Mouse (Mus musculus): ENCODE results near the gene Map3k12.

The Map3k12 gene

DNA sequence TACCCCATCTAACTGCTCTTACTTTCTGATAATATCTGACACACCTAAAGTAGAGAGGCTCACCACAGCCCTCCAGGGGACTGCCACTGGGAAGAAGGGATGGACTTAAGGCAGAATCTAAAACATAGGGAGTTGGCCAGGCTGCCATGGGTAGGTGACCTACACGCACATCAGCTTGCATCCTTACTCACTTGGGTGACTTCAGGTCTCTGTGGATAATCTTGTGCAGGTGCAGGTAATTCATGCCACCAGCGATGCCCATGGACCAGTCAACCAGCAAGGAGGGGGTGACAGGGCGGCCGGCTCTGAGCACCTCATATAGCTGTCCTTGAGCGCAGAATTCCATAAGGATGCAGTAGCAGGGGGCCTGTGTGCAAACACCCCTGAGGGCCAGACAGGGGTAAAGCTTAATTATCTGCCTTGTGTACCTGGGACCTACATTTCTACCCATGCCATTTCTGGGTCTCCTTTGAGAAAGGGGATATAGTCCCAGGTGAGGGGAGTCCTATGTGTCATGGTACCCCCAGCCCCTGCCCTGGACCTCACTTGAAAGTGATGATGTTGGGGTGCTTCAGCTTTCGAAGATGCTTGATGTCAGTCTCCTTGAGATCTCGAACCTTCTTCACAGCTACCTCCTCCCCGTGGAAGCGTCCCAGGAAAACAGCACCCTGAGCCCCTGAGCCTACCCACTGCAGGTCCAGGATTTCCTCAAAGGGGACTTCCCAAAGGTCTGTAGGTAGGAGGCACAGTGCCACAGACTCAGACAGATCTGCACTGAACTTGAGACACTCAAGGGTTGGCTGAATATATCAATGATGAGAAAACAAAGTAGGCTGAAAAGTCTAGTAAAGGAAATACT lies 12.7 kb downstream of the Map3k12 start:
- no peak for DNase-seq (ENCODE audit: low spot score in 2 of 2)

DNA sequence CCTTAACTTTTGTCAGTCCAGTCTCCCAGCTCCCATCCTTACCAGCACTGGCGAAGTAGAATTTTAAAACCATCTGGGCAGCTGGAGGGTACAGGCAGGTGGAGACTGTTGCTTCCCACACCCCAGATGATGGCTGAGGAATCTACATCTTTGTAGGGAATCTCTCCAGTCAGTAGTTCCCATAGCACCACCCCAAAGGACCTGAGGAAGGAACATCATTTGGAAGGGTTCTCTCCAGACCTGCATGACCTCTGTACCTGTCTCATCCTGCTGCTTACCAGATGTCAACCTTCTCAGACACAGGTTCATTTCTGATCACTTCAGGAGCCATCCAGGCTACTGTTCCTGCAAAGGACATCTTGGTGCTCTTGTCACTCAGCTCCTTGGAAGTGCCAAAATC lies 13.4 kb downstream of the Map3k12 start, which contains the start of gene Gm10337:
Gene Gm10337, plus strand, starts transcription at position 276 of the 400 bp plus-strand sequence.
- DNase-seq (ENCODE audit: low spot score in 2 of 2) = no peak

DNA sequence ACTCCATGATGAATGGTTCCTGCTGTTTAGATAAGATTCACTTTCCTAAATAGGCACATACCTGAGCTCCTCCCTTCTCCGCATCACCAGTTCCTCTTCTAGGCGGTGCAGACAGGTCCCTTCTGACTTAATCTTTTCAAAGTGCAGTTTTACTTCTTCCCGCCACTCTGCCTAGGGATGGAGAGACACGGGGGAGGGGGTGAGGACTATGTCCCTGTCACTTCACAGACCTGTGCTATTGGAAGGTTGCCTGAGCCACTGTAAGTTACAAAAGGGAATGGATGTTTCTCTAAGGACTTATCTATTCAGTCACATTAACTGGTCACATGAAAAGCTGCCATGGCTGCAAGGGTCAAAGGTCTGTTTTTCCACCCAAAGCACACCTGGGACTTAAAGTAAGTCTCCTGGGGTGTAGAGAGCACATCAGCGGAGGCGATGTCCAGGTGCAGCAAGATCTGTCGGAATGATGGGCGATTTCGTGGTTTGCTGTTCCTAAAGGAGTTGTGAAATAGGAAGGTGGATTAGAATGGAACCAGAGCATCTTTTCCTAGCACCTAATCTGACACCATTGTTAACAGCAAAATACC lies 14.5 kb downstream of the Map3k12 start:
- no peak for DNase-seq (ENCODE audit: low spot score in 2 of 2)

- no peak for DNase-seq (ENCODE audit: low spot score in 2 of 2)
Observed at GRCm38 (mm10) chr15:102501084-102501814, 15.6 kb downstream of the Map3k12 start.

DNA sequence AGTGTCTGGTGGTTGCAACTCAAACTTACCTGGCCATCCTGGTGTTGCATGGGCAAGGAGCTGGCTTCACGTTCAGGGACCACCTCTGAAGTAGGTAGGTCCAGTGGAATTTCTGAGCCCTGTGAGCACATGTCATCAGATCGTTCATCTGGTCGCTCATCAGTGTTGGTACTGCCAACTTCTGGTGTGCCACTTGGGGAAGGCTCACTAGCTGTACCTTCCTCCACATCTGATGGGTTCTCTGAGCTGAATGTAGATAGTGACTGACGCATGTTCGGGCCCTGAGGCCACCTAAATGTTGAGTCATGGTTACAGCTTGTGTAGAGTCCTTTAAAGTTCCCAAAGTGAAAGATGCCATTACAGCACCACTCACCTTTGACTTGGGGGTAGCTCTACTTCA lies 16.4 kb downstream of the Map3k12 start:
- DNase-seq (ENCODE audit: low spot score in 2 of 2) = no peak

DNA sequence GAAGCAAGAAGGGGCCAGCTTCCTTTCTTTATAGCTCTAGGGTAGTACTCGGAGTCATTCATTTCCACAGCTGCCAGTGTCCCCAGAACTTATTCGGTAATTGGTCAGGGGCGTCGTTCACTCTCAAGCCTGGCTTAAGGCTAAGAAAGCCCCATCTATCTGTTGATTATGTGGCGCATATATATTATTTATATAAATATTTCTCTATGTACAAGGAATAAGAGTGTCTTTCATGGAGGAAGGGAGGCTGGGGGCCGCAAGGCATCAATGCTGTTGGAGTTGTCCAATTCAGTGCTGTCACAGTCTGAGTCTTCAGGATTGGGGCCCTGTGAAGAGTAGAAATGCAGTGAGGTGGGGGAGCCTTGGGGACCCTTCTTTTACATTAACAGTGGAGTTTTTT lies 17.0 kb downstream of the Map3k12 start:
- no peak for DNase-seq (ENCODE audit: low spot score in 2 of 2)

- DNase-seq (ENCODE audit: low spot score in 2 of 2) = no peak
Observed at GRCm38 (mm10) chr15:102499370-102499769, 17.5 kb downstream of the Map3k12 start.

DNA sequence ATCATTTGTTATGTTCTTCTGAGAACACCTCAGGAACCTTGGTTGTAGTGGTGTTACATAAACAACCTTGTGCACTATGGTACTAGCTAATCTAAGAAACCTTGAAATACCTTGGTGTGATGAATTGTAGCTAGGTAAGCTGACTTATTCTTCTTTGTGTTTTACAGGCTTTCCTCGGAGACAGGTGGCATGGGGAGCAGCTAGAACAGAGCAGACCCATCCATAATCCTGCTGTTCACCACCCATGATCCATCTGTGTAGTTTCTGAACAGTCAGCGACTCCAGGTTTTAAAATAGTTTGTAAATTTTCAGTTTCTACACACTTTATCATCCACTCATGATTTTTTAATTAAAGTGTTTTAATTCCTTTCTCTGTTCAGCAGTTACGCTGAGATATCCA lies 18.5 kb downstream of the Map3k12 start:
- DNase-seq (ENCODE audit: low spot score in 2 of 2) = no peak

- no peak for DNase-seq (ENCODE audit: low spot score in 2 of 2)
Observed at GRCm38 (mm10) chr15:102487664-102488063, 29.2 kb downstream of the Map3k12 start.

DNA sequence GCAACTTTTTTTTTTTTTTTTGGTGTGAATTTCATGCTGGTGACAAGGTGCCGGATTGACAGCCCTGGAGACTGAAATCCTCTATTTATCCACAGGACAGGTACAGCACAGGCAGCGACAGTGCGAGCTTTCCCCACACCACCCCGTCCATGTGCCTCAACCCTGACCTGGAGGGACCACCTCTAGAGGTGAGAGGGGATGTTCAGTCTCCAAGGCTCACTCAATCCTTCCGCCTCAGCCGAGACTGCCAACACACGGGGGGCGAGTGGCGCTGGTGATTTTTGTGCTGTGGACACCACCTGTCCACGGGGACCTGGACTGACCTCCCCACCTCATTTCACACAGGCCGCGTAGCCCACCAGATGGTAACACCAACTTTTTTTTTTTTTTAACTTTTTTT lies 31.0 kb downstream of the Map3k12 start:
- DNase-seq (ENCODE audit: low spot score in 2 of 2) = no peak

GRCm38 (mm10) chr15:102483136-102483535 lies 33.7 kb downstream of the Map3k12 start:
- no peak for DNase-seq (ENCODE audit: low spot score in 2 of 2)

- DNase-seq (ENCODE audit: low spot score in 2 of 2) = no peak
Observed at GRCm38 (mm10) chr15:102474520-102474919, 42.3 kb downstream of the Map3k12 start.

DNA sequence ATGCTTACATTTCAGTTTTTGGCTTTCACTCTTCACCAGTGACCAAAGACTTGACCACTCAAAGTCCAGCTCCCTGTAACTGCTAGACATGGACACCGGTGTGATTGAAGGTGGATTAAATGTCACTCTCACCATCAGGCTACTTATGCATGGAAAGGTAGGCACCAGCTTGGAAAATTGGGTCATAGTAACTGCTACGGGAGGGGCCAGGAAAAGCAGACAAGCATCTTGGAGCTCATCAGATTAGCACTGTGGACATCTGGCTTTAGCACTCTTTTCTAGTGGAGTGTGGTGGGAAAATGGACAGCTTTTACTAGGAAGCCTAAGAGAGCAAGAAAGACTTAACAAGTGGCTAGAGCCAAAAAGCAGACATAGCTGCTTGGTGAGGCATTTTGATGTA lies 43.6 kb downstream of the Map3k12 start:
- DNase-seq (ENCODE audit: low spot score in 2 of 2) = no peak

DNA sequence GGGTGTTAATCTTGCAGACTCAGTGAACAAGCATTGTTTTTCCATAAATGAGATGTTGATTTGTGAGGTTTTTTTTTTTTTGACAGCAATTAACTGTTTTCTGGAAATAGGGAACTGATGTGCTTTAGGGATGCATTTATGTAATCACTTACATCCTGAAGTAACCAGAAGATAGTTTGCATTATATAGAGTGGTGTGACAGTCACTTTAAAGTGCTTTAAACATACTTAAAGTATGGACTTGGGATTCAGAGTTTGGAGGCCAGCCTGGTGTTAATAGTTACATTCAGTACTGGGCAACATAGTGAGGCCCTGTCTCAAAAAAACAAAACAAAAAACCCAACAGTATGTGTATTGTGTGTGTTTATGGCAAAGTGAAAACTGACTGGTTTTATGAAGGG lies 45.1 kb downstream of the Map3k12 start:
- no peak for DNase-seq (ENCODE audit: low spot score in 2 of 2)

GRCm38 (mm10) chr15:102471295-102471645 lies 45.6 kb downstream of the Map3k12 start:
- DNase-seq (ENCODE audit: low spot score in 2 of 2) = no peak

GRCm38 (mm10) chr15:102470605-102471294 lies 46.1 kb downstream of the Map3k12 start:
- peak; percentile 80 to 81 for DNase-seq (ENCODE audit: low spot score in 2 of 2)

DNA sequence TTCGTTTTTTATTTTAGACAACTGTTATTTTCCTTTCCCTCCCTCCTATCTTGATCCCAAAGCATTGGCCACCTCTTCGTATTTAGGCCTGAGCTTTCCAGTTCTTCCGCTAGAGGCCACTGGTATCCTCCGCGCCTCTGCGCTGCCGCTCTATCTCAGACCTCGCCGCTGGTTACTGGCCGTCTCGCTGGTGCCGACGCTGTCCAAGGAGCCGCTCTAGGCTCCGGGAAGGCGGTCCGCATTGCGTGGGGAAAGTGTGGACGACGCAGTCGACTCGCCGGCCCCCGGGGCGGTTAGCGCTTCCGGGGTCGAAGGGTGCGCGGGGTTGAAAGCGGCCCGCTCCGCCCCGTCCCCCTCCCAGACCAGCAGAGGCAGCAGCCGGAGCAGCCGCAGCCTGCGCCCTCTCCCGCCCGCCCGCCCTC lies 46.7 kb downstream of the Map3k12 start, which contains the start of gene Pcbp2:
Gene Pcbp2, plus strand, starts transcription at position 357 of the 422 bp plus-strand sequence.
- peak; percentile 96 to 97 for DNase-seq (ENCODE audit: low spot score in 2 of 2)

DNA sequence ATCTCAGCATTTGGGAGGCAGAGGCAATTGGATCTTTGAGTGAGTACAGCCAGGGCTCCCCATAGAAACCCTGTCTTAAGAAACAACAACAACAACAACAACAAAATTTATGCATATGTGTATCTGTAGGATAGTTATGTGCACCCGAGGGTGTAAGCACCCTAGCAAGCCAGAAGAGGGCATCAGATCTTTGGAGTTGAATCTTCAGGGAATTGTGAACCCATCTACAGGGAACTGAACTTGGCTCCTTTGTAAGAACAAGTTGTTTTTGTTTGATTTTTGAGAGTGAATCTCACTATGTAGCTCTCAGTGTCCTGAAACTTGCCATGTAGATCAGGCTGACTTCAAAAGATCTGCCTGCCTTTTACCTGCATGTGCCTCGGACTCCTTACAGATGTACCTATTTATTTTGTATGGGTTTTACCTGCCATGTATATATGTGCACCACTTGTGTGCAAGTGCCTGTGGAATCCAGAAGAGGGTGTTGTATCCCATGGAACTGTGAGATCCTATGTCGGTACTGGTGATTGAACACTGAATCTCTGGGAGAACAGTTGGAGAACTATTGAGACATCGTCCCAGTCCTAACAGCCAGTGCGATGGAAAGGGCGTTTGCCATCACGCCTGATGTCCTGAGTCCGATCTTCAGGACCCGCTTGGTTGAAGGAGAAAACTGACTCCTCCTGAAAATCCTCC lies 48.0 kb downstream of the Map3k12 start:
- DNase-seq (ENCODE audit: low spot score in 2 of 2) = no peak

GRCm38 (mm10) chr15:102463666-102464065 lies 53.2 kb downstream of the Map3k12 start:
- no peak for DNase-seq (ENCODE audit: low spot score in 2 of 2)

GRCm38 (mm10) chr15:102461430-102462075 lies 55.3 kb downstream of the Map3k12 start:
- no peak for DNase-seq (ENCODE audit: low spot score in 2 of 2)

DNA sequence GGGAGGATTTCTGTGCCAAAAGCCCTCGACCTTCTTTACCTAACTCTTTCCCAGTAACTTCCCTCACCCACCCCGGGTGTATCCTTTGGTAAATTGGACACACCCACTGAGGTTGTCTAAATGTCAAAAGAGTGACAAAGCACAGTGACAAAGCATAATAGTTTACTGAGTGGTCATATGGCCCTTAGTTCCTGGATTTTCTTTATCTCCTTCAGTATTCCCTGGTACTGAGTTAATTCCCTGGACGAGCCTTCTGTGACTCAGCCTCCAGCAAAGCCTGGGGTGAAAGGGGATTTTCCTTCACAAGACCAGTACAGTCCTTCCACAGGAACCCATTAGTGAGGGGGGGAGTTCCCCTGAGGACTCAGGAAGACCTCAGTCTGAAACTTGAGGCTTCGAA lies 55.9 kb downstream of the Map3k12 start:
- DNase-seq (ENCODE audit: low spot score in 2 of 2) = no peak
